Mouse (Mus musculus): ENCODE results near the gene Chfr. TPM values are rescaled to one million over a fixed set of nuclear protein-coding genes. Genes with fewer than 3 reads are reported as not detected.
"Not testable (repeated sequence)": the region's sequence is repeated elsewhere in the genome, so short reads cannot be mapped to it uniquely, and the experiment has no call there.

Chfr gene
- total RNA-seq, 2 experiments from 2014 or later: 28.0 to 45.1 TPM

- peak; percentile 63 for ATAC-seq (replicated peaks; ENCODE audit: poor library complexity, severe bottlenecking)
Measured at GRCm38 (mm10) chr5:110107581-110108304, 27.9 kb upstream of the Chfr start, which contains the start of gene Gtpbp6. Gene Gtpbp6 (minus strand): TSS chr5:110108197.

DNA sequence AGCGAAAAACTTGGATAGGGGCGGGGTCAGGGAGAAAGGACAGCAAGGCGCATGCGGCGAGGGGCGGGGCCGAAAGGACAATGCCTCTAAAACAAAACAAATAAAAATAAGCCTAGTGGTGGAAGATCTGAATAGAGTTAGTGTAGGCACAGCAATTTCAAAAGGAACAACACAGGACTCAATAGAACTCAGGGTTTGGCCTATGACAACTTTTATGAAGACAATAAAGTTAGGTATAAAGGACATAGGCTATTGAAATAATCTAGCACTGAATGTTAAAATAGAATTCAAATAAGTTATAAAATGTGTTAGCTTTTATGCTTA, 27.4 kb upstream of the Chfr start:
- no peak for ATAC-seq (replicated peaks; ENCODE audit: poor library complexity, severe bottlenecking)

DNA sequence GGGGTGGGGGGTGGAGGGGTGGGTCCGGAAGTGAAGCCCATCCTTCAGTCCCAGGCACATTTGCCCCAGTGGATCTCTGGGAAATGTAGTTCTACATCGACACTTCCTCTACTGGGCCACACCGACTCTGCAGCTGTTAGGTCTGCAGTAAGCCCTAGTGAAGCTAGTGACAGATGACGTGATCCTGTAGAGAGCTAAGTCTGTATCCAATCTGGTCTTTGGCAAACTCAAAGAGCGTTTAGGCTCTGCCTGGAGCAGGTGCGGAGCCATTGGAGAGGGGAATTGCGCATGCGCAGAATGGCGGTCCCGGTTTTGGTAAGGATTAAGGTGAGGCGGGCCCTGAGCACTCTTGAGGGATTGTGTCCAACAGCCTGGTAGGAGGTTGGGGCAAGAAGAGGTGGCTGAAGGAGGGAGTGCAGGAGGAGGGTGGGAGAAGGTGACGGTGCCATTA, 25.6 kb upstream of the Chfr start, which contains the start of gene Zfp605:
TSS of gene Zfp605 (plus strand) at position 102 of the 451 bp plus-strand sequence.
- ATAC-seq (replicated peaks; ENCODE audit: poor library complexity, severe bottlenecking): peak; percentile 52

DNA sequence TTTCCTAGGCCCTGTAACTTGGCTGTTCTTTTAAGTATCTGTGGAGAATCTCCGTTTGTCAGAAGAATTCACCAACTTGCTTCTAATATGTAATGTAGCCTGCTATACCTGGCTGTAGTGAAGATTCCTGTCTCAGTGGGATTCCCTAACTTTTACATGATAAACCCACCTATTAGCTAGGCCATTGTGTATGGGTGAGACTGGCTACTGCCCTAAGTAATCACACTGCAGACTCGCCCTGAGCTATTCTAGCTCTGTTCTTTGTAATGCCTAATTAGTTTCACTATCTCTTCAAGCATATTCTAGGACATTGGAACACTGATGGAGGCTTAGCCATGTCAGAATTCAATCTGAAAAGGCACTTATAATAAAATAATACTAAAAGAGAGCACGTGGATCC, 13.3 kb upstream of the Chfr start:
- ATAC-seq (replicated peaks; ENCODE audit: poor library complexity, severe bottlenecking): not testable (repeated sequence)

GRCm38 (mm10) chr5:110136087-110136464, 434 bp downstream of the Chfr start:
- no peak; the same call in 1 of the 2 replicates for ATAC-seq (replicated peaks; ENCODE audit: poor library complexity, severe bottlenecking)

DNA sequence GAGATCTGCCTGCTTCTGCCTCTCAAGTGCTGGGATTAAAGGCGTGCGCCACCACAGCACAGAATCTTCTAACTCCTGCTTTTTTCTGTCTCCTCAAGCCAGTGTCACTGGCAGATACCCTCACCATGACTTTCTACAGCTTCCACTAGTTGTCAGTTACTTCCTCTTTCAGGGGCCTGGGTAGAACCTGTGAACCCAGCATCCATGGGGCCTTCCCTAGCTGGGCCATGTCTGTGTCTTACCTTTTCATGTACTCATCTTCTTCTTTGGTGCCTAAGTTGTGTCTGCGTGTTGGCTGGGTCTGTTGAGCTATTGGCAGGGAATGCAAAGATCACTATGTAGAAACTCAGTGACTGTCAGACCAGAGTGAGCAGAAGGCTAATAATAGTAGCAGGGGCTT, 2.2 kb downstream of the Chfr start:
- no peak; the same call in 1 of the 2 replicates for ATAC-seq (replicated peaks; ENCODE audit: poor library complexity, severe bottlenecking)

- no peak for ATAC-seq (replicated peaks; ENCODE audit: poor library complexity, severe bottlenecking)
Measured at GRCm38 (mm10) chr5:110139325-110139724, 3.7 kb downstream of the Chfr start.

GRCm38 (mm10) chr5:110140424-110140823, 4.8 kb downstream of the Chfr start:
- no peak for ATAC-seq (replicated peaks; ENCODE audit: poor library complexity, severe bottlenecking)

DNA sequence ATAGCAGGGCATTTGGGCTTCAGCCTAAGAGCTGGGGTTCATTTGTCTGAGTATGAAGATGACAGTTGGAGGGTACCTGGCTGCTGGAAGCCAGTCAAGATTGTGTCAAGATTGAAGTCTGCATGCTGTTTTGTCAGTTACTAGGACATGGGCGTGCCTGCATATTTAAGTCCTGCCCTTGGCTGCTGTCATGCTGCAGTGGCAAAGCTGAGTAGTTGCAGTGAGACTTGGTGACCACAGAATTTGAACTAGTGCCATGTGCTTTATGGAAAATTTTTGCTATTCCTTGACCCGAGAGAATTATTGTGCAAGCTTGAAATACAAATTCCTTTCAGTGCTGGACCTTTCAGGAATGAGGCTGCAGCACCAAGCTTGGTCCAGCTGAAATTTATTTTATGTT, 6.7 kb downstream of the Chfr start:
- no peak for ATAC-seq (replicated peaks; ENCODE audit: poor library complexity, severe bottlenecking)

- peak; percentile 73 for ATAC-seq (replicated peaks; ENCODE audit: poor library complexity, severe bottlenecking)
Measured at GRCm38 (mm10) chr5:110143007-110143406, 7.4 kb downstream of the Chfr start.

DNA sequence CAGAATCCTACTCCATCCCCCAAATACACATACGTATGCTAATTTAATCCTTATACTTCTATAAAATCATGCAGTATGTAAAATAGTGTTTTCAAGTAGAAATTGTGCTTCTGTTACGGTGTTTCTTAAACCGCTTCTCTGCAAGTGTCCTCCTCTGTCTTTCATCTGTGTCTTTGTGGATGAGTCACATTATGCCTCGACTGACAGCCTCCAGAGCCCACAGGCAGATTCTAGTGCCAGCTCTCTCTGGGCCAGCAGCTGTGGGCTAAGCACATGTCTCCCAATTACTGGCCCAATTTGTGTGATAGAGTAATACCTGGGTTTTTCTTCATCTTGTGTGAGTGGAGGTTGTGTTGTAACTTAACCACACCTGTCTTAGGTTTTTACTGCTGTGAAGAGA, 33.7 kb downstream of the Chfr start:
- no peak for ATAC-seq (replicated peaks; ENCODE audit: poor library complexity, severe bottlenecking)

DNA sequence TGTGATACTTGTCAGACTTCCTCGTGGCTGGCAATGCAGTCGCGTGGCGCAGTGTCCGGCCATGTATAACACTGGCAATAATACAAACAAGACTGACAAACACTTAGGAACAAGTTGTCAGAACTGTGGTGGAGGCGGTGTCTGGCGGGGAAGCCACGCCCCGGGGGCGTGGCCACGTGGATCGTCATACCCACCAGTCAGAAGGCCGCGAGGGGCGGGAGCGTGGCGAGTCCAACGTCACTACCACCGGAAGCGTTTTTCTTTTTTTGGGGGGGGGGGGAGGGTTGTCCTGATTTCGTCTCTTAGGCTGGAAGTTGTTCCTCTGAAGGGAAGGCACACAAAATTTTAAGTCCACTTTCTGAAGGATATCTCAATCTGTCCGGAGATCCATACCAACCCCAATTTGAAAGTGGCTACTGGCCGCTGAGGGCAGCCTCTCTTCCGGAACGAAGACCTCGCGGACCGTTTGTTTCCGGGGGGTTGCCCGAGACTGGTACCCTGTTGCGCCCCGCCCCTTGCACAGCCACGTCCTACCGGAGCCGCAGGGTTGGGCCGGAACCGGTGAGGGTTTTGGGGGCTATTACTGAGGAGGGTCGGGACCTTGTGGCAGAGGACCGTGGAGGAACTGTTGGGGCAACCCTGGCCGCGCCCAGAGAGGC, 40.8 kb downstream of the Chfr start, which contains the start of gene Golga3:
TSS of gene Golga3 (plus strand) at position 340 of the 659 bp plus-strand sequence.
- peak; percentile 88 for ATAC-seq (replicated peaks; ENCODE audit: poor library complexity, severe bottlenecking)

DNA sequence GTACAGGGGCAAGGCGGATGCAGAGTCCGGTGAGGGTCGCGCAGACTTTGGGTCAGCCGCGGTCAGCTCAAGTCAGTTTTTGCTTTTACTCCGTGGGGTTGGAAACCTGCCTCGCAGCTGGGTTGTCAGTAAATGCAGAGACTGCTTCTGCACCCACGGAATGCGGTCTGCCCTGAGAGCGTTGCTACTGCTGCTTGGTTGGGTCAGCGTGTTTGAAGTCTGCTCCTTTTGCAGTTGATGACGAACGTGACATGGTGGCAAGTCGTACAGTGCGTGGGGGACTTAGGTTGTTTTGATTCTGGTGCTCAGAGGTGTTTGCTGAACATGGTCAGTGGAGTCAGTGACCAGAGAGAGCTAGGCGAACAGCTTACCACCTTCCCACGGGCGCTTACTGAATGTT, 41.4 kb downstream of the Chfr start:
- no peak for ATAC-seq (replicated peaks; ENCODE audit: poor library complexity, severe bottlenecking)

DNA sequence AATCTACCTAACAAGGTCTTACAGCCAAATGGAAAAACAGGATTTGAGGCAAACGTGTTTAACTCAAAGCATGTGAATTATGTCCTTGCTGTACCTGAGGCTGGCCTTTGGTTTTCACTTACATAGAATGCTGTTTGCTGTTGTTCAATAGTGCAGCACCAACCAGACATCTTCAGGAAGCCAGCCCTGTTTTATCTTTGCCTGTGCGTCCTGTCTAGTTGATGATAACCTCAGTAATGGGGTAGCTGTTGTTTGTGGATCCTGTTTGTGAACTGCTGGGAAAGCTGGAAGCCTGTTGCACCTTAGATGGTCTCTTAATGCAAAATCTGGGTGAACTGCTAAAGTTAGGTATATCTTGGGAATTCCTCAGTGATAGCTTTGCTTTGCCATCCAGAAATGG, 43.0 kb downstream of the Chfr start:
- no peak for ATAC-seq (replicated peaks; ENCODE audit: poor library complexity, severe bottlenecking)

GRCm38 (mm10) chr5:110181716-110182115, 46.1 kb downstream of the Chfr start:
- ATAC-seq (replicated peaks; ENCODE audit: poor library complexity, severe bottlenecking): no peak

GRCm38 (mm10) chr5:110203164-110203895, 67.7 kb downstream of the Chfr start:
- 0 out of 2 replicates have a peak, but pooled peaks have one; percentile 30 for ATAC-seq (replicated peaks; ENCODE audit: poor library complexity, severe bottlenecking)

DNA sequence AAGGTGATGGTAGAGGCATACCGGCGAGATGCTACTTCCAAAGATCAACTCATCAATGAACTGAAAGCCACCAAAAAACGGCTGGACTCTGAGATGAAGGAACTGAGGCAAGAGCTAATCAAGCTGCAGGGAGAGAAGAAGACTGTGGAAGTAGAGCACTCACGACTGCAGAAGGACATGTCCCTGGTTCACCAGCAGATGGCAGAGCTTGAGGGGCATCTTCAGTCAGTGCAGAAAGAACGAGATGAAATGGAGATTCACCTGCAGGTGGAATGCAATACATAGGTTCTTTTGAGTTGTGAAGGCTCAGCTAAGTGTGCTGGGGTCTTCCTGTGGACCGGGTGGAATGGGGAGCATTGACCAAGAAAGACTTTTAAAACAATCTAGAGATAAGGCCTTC, 69.1 kb downstream of the Chfr start:
- ATAC-seq (replicated peaks; ENCODE audit: poor library complexity, severe bottlenecking): peak; percentile 62

DNA sequence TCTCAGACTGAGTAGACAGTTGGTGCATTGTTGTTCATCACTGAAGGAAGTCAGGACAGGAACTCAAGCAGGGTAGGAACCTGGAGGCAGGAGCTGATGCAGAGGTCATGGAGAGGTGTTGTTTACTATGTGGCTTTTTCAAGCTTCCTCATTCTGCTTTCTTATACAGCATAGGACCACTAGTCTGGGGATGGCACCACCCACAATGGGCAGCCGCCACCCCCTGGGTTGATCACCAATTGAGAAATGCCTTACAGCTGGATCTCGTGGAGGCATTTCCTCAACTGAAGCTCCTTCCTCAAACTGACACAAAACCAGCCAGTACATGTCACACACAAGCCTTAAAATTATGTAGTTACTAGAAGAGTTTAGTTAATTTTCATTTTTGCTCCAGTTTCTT, 75.7 kb downstream of the Chfr start:
- peak; percentile 100 for ATAC-seq (replicated peaks; ENCODE audit: poor library complexity, severe bottlenecking)

DNA sequence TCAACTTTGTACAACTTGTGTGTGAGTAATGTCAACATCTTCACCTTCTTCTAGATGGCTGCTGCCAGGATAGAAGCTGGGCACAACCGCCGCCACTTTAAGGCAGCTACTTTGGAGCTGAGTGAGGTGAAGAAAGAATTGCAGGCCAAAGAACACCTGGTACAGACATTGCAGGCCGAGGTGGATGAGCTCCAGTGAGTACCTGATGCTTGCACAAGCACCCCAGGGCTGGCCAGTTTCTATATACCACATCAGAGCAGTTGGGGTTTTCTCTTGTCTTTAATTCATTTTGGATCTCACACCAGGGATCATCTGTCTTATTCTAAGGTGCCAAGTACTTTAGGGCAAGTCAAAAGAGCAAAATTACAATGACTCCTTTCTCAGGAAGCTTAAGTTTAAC, 81.1 kb downstream of the Chfr start:
- no peak for ATAC-seq (replicated peaks; ENCODE audit: poor library complexity, severe bottlenecking)

GRCm38 (mm10) chr5:110220331-110220730, 84.7 kb downstream of the Chfr start:
- no peak for ATAC-seq (replicated peaks; ENCODE audit: poor library complexity, severe bottlenecking)

All from granulocyte monocyte progenitor cell, adult 5-6 weeks (primary cell).